Mouse (Mus musculus) lung, embryonic 14.5 days (tissue): ENCODE measurements at regions not wholly inside any gene's neighbourhood (a gene's known extent, or its start where the extent isn't known, plus 50 kb on each side); places are given as distances from the start of the nearest gene placed in this dataset.
A peak's percentile ranks its signal among the peaks of the same experiment; 100 is the strongest.

Experiments
- ATAC-seq: fragments of 200-750 bp; cut with Nextera tagmentation; 2 replicates; pipeline ENCODE4 v1.8.0; 2017; ENCODE audit warnings: mild to moderate bottlenecking, moderate TSS enrichment, moderate library complexity; ENCODE audit not compliant: insufficient read depth
- DNase-seq: peaks from one replicate; pipeline ENCODE4 v3.0.0-alpha.2; 2015
- H3K27ac ChIP-seq: fragments of 300-500 bp; sonication (generic); 2 replicates; pipeline ENCODE4 v1.5.1; 2014; ENCODE audit warnings: low read depth, mild to moderate bottlenecking, moderate library complexity
- H3K27me3 ChIP-seq: fragments of 300-500 bp; sonication (generic); 2 replicates; pipeline ENCODE4 v1.6.1; 2014; ENCODE audit warnings: low read length, control low read depth; ENCODE audit not compliant: insufficient read depth
- H3K36me3 ChIP-seq: fragments of 300-500 bp; sonication (generic); 2 replicates; pipeline ENCODE4 v1.6.1; 2014; ENCODE audit warnings: control low read depth; ENCODE audit not compliant: insufficient read depth
- H3K4me1 ChIP-seq: fragments of 300-500 bp; sonication (generic); 2 replicates; pipeline ENCODE4 v1.6.1; 2014; ENCODE audit warnings: antibody characterized with exemption, control low read depth; ENCODE audit not compliant: insufficient read depth
- H3K4me2 ChIP-seq: fragments of 300-500 bp; sonication (generic); 2 replicates; pipeline ENCODE4 v1.6.1; 2014; ENCODE audit warnings: mild to moderate bottlenecking
- H3K4me3 ChIP-seq: fragments of 300-500 bp; sonication (generic); 2 replicates; pipeline ENCODE4 v1.5.1; 2014; ENCODE audit warnings: low read depth, low read length
- H3K9ac ChIP-seq: fragments of 300-500 bp; sonication (generic); 2 replicates; pipeline ENCODE4 v1.6.1; 2014
- H3K9me3 ChIP-seq: fragments of 300-500 bp; sonication (generic); 2 replicates; pipeline ENCODE4 v1.6.1; 2016; ENCODE audit warnings: low read depth, low read length, control low read depth
- CTCF ChIP-seq: IDR thresholded peaks from 2 replicates; pipeline ENCODE4 v1.5.1; 2016; ENCODE audit warnings: antibody characterized with exemption, low read depth
- WGBS: fragments of 180-500 bp; shearing (Covaris S2); extraction: QIAGEN DNeasy Blood & Tissue Kit; methylation state at CpG from one replicate; pipeline ENCODE4 v1.1.7; 2014; 5-methylcytosine and 5-hydroxymethylcytosine counted together

DNA sequence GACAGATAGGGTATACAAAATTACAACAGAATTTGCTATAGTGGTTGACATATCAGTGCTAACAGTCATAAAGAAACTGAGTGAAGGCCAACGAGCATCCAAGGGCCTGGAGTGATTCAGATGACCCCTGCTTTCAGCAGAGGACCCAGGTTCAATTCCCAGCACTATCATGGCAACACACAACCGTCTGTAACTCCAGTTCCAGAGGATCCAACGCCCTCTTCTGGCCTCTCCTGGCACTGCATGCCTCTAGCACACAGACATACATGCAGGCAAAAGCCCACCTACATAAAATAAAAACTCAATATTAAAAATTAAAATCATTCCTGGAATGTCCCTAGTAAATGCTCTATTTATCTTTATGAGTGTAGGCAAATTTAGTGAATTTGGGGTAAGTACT, 59.7 kb upstream of the Sox5 start:
- Histone ChIP-seq H3K9ac (no peak overlapping the region), H3K27ac (no peak overlapping the region), H3K9me3 (no peaks in the 10 kb centered on the region), H3K36me3 (no peaks in the 10 kb centered on the region), H3K4me2 (no peak overlapping the region), H3K4me3 (no peak overlapping the region), H3K4me1 (no peaks in the 10 kb centered on the region), H3K27me3 (no peaks in the 10 kb centered on the region)
- ATAC-seq (no peak), DNase-seq (no peak)
- TF ChIP-seq CTCF: peak; percentile 11; the same call in 1 of the 2 replicates
- 66% methylated on average over 3 of the region's 3 CpGs for WGBS

GRCm38 (mm10) chr6:144839383-144839782, 57.6 kb upstream of the Sox5 start:
- ATAC-seq: no peak

GRCm38 (mm10) chr6:144834323-144835183, 52.8 kb upstream of the Sox5 start:
- H3K27me3 ChIP-seq: no peaks in the 10 kb centered on the region
- H3K9ac ChIP-seq: no peak overlapping the region
- H3K4me3 ChIP-seq: no peak overlapping the region
- H3K36me3 ChIP-seq: no peaks in the 10 kb centered on the region
- DNase-seq (peak; percentile 12), ATAC-seq (no peak)
- no peaks in the 10 kb centered on the region for H3K4me1 ChIP-seq
- no peak overlapping the region for H3K4me2 ChIP-seq
- 53% methylated on average over 19 of the region's 19 CpGs for WGBS
- H3K9me3 ChIP-seq: no peaks in the 10 kb centered on the region
- H3K27ac ChIP-seq: no peak overlapping the region
- no peak for TF ChIP-seq CTCF

More at GRCm38 (mm10) chr6:144839383-144839782, 57.6 kb upstream of the Sox5 start:
- no peaks in the 10 kb centered on the region for H3K4me1 ChIP-seq
- DNase-seq: no peak
- H3K9me3 ChIP-seq: no peaks in the 10 kb centered on the region
- H3K9ac ChIP-seq: no peak overlapping the region
- H3K27me3 ChIP-seq: no peaks in the 10 kb centered on the region
- 86% methylated on average over 1 of the region's 1 CpGs for WGBS
- H3K36me3 ChIP-seq: no peaks in the 10 kb centered on the region
- H3K4me3 ChIP-seq: no peak overlapping the region
- H3K27ac ChIP-seq: no peak overlapping the region
- no peak overlapping the region for H3K4me2 ChIP-seq
- no peak for TF ChIP-seq CTCF
